Mouse (Mus musculus): Measurements from ENCODE around the gene Ak2. TPM values are rescaled to one million over a fixed set of nuclear protein-coding genes. Genes with fewer than 3 reads are reported as not detected.

Gene Ak2
- total RNA-seq, 2 experiments from 2014 or later: 67.6 to 71.0 TPM

DNA sequence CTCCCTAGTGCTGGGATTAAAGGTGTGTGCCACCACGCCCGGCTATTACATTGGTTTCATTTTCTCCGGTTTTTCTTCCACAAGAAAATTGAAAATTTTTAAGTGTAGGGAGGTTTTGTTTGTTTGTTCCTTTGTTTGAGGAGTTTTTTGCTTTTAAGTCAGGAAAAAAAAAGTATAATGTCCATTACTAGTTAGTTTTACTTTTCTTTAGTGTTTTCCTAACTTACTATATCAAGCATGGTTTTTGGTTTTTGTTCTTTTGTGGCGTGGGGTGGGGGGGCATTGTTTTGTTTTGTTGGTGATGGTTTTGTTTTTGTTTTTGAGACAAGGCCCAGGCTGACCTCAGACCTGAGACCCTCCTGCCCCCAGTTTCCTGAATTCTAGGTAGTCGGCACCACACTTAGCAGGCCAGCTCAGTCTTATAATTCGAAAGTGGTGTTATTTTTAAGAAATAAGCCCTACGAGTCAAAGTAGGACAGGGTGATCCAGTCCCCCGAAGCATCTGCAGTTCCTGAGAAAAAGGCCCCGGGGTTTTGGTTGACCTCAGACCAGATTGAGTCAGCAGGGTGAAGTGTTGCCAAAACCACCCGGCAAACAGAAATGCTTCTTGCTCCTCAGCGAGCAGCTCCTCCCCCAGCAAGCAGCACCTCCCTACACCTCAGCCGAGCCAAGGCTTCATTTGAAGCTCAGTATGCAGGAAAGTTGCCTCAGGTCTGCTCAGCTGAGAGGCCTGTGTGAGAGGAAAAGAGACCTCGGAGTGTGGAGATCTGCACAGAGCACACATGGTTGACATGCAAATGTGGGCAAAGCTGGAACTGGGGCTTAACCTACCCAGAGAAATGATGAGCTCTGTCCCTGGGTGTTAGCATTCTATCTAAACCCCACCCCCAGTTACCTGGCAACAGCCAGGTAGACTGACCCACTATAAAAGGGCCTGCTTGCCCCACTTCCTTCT lies 43.2 kb downstream of the Ak2 start:
- intact Hi-C loops (cut with DNase I): no loop called here
- peak; percentile 67 to 68 for DNase-seq

DNA sequence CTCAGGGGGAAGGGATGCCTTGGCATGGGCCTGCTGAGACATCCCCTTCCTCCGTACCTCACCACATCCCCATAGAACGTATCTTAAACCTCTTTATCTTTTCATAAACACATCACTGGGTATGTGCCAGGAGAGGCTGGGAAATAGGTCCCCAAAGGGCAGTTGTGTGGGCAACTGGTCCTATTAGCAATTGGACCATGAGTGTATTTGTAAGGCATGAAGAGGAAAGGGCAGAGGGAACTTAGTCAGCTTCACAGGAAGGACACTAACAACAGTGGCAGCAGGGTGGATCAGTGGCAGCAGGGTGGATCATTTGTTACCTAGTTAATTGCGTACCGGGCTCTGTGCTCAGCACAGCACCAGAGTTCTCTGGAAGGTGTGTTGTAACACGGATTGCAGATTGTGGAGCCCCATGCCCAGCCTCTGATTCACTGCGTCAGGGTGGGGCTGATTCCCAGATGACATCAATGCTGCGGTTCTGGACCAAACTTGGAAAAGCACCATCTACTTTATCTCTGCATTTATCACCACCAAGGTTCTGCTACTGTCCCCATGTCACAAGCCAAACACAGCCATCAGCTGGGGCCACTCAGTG lies 44.2 kb downstream of the Ak2 start:
- intact Hi-C loops (cut with DNase I): no loop called here
- no peak for DNase-seq

DNA sequence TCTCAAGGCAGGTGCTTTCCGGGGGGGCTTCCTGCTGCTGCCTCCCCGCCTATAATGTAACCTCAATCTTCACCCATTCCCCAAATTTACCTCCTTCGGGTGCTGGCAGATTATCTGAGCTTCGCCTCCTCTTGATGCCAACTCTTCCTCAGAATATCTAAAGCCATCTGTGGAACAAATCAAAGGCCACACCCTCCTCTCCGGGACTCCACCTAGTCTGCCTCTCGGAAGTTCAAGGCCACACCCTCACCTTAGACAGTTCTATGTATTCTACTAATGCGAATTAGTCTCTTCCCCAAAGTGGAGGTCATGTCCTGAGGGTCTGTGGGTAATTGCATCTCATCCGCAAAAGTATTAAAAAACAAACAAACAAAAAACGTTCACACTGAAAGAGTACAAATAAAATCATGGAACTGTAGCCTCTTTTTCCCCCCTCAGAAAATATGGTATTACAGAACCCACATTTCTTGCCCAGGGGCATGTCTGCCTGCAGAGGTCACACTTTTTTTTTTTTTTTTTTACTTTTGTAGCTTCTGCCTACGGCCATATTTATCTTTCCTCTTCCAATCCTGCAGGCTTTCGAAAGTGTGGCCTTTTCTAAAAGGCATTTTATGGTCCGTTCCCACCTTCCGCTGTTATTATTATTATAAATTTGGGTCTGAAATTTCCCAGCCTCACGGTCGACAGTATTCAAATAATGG lies 56.1 kb downstream of the Ak2 start:
- intact Hi-C loops (cut with DNase I): no loop called here
- no peak for DNase-seq

DNA sequence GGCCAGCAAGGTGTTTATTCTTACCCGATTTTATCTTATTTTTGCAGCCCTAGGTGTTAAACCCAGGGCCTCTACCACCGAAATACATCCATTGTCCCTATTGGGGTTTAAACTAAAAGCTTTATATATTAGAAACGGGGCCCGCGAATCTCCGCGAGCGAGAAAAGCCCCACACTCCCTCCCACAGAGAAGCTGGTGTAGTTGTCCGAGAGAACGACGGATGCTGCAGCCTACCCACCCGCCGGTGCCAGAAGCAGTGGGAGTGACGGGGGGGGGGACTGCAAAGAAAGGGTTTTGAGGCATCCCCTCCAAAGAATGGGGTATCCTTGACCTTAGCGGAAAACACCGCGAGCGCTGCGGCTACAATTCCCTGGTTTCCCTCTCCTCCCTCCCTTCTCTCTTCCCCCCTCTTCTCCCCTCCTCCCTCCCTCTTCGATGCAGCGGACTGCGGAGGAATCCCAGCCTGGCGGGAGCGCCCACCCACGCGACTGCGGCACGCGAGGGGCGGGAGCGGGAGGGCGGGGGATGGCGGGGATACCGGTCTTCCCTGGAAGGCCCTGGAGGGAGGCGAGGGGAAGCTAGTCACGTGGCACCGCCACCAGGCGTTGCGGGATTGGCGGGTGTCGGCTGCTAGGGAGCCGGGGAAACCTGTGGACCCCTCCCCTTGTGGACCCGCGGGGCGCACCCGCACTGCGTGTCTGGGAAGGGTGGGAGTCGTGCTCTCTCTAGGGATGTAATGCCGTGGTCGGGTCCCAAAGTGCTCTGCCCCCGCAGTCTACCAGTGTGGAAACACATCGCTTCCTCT lies 56.9 kb downstream of the Ak2 start:
- intact Hi-C loops (cut with DNase I): no loop called here
- peak; percentile 53 to 75 for DNase-seq

DNA sequence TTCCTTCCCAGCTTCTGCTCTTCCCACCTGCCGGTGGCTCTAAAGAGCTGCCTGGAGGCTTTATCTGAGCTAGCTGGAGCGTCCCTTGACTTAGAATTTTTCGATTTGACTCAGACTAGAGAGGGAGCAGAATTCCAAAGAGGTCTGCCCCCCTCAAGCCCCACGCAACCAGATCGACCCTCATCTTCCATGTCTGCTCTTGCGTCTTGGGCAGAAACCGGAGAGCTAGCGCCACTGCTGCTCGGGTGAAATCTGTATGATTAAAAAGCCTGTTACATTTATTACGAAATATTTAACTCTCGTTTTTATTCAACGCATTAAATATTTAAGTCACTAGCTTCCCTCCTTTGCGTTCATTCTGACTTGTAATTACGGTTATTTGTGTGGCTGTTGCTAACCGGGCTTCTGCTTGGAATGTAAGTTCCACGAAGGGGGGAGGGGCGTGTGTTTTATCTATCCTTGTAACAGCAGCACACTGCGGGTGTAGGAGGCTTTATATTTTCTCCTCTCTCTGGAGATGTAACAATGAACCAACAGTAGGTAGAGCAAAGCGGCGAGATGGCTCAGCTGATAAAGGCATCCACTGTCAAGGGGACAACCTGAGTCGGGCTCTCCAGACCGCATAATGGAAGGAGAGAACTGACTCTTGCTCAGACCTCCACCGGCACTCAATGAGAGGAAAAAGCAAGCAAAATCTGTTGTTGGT lies 57.7 kb downstream of the Ak2 start:
- intact Hi-C loops (cut with DNase I): no loop called here
- DNase-seq: no peak

DNA sequence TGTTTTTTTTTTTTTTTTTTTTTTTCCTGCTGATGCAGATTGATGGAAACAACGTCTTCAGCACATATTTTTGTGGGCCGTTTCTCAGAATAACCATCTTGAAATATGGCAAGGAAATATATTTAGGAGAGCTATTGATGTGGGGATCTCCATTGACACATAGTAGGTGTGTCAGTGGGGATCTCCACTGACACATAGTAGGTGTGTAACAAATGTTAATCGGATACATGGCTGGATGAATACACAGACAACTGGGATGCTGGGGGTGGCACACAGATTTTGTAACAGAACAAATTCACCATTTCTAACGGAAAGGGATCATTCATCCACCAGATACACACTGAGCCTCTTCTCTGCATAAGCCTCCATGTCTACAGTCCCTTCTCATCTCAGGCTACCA lies 58.6 kb downstream of the Ak2 start:
- DNase-seq: no peak
- intact Hi-C loops (cut with DNase I): no loop called here

DNA sequence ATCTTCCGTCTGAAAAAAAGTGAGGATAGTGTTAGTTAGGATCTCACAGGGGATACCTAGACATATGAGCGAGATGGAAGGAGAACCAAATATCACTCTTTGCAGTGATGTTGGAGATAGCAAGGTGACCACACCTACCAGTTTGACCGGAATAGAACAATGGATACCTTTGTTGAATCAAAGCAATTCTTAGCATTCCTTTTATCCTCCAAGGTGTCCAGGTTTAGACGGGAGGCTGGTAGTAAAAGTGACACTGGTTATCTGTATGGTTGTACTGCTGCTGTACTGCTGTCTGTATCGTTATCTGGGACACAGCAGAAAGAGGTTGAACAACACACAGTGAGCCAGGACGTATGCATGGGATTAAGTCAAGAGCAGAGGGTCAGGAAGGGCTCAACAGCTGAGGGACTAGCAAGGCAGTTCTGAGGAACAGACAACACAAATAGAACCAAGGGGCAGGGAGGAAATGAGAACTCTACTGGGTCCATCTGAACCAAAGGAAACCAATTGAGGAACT lies 59.2 kb downstream of the Ak2 start:
- intact Hi-C loops (cut with DNase I): no loop called here
- no peak for DNase-seq

DNA sequence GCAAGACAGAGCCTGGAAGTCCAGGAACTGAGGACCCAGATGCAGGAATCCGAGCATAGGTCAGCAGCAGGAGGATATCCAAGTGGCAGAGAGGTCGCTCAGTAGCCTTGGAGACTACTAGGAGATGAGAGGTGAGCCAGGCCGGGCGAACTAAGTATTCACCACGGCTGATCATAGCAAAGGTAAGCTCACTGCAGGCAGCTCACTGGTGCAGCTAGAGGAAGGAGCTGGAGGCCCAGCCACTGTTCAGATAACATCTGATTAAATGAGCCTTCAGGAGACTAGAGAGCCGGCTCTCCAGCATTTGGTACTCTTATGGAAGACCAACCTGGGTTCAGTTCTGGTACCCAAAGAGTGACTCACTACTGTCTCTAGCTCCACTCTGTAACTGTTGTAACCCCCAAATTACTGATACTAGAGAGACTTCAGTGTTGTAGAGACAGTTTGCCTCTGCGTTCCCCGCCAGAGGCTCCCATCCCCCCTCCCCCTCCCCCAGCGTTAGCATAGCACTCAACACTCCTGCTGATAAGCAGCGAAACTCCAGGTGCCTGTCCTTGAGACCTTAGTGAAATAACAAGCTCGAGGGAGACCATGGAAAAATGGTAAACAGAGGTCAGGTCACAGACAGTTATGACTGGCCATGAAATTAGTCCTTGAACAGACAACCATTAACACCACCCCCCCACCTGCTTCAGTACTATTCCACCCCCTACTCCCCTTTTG lies 59.9 kb downstream of the Ak2 start:
- intact Hi-C loops (cut with DNase I): no loop called here
- DNase-seq: no peak

DNA sequence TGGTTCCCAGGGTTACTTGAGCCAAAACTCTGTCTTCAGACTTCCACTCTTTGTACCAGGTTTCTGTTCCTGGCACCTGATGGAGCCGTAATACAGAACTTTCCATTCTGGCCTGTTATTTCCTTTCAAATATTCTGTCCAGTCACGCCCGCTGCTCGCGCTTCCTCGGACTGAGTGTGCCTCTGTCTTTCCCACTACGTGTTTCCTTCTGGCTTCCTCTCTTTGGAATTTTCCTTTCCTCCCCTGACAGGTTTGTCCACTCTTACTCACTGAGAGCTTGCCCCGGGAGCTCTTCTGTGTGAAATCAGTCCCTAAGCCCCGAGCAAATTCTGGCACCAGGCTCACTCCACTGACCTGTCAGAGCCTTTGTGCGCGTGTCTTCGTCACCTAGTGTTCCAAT lies 63.0 kb downstream of the Ak2 start:
- DNase-seq: no peak
- intact Hi-C loops (cut with DNase I): no loop called here

DNA sequence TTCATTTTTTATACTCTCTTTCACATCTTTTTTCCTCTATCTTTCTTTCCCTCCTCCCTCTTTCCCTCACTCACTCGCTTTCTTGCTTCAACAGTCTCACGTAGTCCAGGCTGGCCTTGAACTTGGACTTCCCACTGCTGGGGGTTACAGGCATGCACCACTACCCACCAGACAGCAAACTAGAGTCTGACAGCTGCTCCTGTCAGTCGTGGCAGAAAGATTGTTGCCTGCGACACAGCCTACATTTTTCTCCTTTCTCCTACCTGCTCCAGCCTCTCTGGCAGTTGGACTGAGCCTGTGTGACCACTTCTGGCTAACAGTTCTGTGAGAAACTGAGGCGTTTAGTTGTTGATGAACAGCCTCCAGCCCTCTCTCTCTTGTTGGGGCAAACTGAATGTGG lies 63.8 kb downstream of the Ak2 start:
- intact Hi-C loops (cut with DNase I): no loop called here
- DNase-seq: no peak

DNA sequence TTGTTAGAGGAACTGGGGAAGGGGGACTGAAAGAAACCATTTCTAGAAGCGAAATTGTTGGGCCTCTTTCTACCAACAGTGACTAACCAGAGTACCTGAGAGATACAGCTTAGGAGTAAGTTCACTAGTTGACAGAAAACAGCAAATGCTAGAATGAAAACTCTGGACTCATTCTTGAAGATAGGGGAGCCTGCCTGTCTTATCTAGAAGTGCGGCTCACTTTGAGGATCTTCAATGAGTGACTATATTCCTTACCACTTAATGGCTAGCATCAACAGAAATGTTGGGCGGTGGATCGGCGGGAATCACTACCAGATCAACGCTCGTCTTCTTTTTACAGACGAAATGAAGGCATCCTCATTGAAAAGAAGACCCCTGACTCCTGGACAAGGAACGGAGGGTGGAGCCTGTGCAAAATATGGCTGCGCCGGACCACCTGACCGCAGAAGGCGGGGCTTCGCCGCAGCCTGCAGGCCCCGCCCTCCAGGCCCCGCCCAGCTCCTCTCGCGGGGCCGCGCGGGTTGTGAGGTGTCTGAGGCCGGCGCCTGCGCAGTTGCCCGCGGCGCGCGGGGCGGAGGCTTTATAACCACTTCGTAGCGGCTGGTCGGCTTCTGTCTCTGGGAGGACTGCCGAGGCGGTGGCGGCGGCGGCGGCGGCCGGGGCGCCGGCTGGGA lies 65.9 kb downstream of the Ak2 start:
- peak; percentile 97 to 98 for DNase-seq
- intact Hi-C loops (cut with DNase I): loop anchor here (2.0 kb wide), 1 partner anchor 65 kb away; no protein-coding TSS in a partner anchor

DNA sequence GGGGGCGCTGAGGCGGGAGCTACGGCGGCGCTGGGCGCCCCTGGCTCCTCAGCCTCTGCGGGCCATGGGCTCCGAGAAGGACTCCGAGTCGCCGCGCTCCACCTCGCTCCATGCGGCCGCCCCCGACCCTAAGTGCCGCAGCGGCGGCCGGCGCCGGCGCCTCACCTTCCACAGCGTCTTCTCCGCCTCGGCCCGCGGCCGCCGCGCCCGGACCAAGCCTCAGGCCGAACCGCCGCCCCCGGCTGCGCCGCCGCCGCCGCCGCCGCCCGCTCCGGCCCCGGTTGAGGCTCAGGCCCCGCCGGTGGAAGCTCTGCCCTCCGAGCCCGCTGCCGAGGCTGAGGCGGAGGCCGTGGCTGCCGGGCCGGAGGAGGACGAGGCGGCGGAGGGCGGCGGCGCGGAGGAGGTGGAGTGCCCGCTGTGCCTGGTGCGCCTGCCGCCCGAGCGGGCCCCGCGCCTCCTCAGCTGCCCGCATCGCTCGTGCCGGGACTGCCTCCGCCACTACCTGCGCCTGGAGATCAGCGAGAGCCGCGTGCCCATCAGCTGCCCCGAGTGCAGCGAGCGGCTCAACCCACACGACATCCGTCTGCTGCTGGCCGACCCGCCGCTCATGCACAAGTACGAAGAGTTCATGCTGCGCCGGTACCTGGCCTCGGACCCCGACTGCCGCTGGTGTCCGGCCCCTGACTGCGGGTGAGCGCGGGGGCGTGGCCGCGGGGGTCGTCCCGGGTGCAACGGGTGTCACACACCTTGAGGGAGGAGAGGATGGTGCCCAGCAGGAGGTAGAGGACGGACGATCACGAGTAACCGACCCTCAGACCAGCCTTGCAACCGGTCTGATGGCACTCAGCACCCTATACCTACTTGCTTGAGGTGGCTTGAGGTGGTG lies 66.7 kb downstream of the Ak2 start, which contains the start of gene Rnf19b:
Gene Rnf19b, plus strand, starts transcription at position 65 of the 886 bp plus-strand sequence.
- DNase-seq: peak; percentile 48 to 69
- intact Hi-C loops (cut with DNase I): loop anchor here (2.0 kb wide), 1 partner anchor 66 kb away; no protein-coding TSS in a partner anchor

DNA sequence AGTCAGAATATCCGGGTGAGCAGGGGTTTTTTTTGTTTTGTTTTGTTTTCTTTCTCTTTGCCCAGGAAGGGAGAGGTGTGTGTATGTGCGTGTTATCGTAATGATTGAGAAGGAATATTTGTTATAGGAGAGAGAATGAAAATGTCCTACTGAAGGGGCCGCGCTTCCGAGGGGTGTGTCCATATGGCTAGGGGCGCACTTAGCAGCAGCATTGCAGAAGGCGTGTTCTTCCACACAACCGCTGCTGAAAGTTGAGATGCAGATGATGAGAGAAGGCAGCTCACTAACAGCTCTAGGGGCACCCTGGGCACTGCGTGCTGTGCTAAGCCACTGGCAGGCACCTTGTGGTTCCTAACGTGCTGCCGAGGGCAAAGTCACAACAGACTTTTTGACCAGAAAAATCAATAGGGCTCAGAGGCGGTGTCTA lies 67.4 kb downstream of the Ak2 start:
- intact Hi-C loops (cut with DNase I): loop anchor here (2.0 kb wide), 1 partner anchor 66 kb away; no protein-coding TSS in a partner anchor
- peak in 1 of 2 experiments; percentile 14 for DNase-seq

DNA sequence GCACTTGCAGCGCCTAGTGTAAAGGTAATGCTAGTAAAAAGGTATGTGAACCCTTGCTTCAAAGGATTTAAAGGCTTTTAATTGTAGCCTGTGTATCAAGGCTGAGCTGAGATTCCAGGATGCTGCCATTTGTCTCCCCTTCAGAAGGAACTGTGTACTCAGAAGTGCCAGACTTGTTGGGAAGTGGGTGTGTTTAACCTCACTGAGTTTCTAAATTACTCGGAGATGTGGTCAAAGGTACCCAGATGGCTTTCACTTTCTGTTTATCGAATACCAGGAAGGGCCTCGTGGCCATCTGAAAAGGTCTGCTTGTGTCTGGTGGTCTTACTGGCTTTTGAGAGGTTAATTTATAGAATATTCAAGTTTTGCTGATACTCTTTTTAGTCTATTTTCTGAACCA lies 68.2 kb downstream of the Ak2 start:
- DNase-seq: no peak

More for the DNA sequence above, 68.2 kb downstream of the Ak2 start:
- intact Hi-C loops (cut with DNase I): loop anchor here (2.0 kb wide), 1 partner anchor 67 kb away; no protein-coding TSS in a partner anchor
